Mouse (Mus musculus) intestine, postnatal 0 days (tissue): ENCODE results near the gene Mgea5. TPM values are rescaled to one million over a fixed set of nuclear protein-coding genes. Genes with fewer than 3 reads are reported as not detected.

ENCODE experiments used
- ATAC-seq: fragments of 200-750 bp; cut with Nextera tagmentation; 2 replicates; pipeline ENCODE4 v1.8.0; 2017; ENCODE audit warnings: mild to moderate bottlenecking, moderate TSS enrichment, moderate library complexity
- H3K27ac ChIP-seq: fragments of 300-500 bp; sonication (generic); 2 replicates; pipeline ENCODE4 v1.5.1; 2014; ENCODE audit warnings: mild to moderate bottlenecking, low read depth, low read length, moderate library complexity
- H3K27me3 ChIP-seq: fragments of 300-500 bp; sonication (generic); replicated peaks from 2 replicates; pipeline ENCODE4 v1.6.1; 2014; ENCODE audit warnings: low read length, mixed read lengths; ENCODE audit not compliant: control insufficient read depth, insufficient read depth
- H3K36me3 ChIP-seq: fragments of 300-500 bp; sonication (generic); 2 replicates; pipeline ENCODE4 v1.6.1; 2014; ENCODE audit warnings: mild to moderate bottlenecking, moderate library complexity; ENCODE audit not compliant: control insufficient read depth, insufficient read depth
- H3K4me1 ChIP-seq: fragments of 300-500 bp; sonication (generic); replicated peaks from 2 replicates; pipeline ENCODE4 v1.6.1; 2014; ENCODE audit warnings: antibody characterized with exemption, low read length, mixed read lengths; ENCODE audit not compliant: control insufficient read depth, insufficient read depth
- H3K4me2 ChIP-seq: fragments of 300-500 bp; sonication (generic); replicated peaks from 2 replicates; pipeline ENCODE4 v1.6.1; 2014; ENCODE audit warnings: low read depth, mild to moderate bottlenecking, moderate library complexity
- H3K4me3 ChIP-seq: fragments of 300-500 bp; sonication (generic); 2 replicates; pipeline ENCODE4 v1.5.1; 2014; ENCODE audit warnings: low read depth, low read length
- H3K9ac ChIP-seq: fragments of 300-500 bp; sonication (generic); 2 replicates; pipeline ENCODE4 v1.6.1; 2014; ENCODE audit warnings: mild to moderate bottlenecking, low read depth, low read length
- H3K9me3 ChIP-seq: fragments of 300-500 bp; sonication (generic); 2 replicates; pipeline ENCODE4 v1.6.1; 2016; ENCODE audit warnings: mixed run types; ENCODE audit not compliant: control insufficient read depth
- CTCF ChIP-seq: sonication (generic); IDR thresholded peaks from 2 replicates; pipeline ENCODE4 v1.5.1; 2016; ENCODE audit warnings: low read depth, mild to moderate bottlenecking, control low read depth, antibody characterized with exemption, moderate library complexity
- whole genome bisulfite sequencing: fragments of 180-500 bp; shearing (Covaris S2); extraction: QIAGEN DNeasy Blood & Tissue Kit; methylation state at CpG from one replicate; pipeline ENCODE4 v1.1.7; 2014; 5-methylcytosine and 5-hydroxymethylcytosine counted together
- polyA plus RNA-seq: library from polyadenylated mRNA; unstranded; fragments of >200 nt; fragmentation: Nextera tagmentation; extraction: Ambion mirVana; gene quantifications from 2 replicates; pipeline ENCODE4 v1.2.1, GENCODE M21; 2015

Mgea5 gene
- polyA plus RNA-seq, 1 experiment from 2014 or later = 18.2 TPM

- Histone ChIP-seq H3K36me3 (peaks cover 10% of the 10 kb centered on the region; the same call in 1 of the 2 replicates), H3K27ac (0 out of 2 replicates have a peak overlapping the region, but pooled peaks have one; percentile 97), H3K27me3 (no peaks in the 10 kb centered on the region), H3K4me2 (peak overlapping the region; percentile 65), H3K9ac (no peak overlapping the region), H3K4me3 (peak overlapping the region; percentile 97), H3K4me1 (0 out of 2 replicates have a peak, but pooled peaks cover 7% of the 10 kb centered on the region), H3K9me3 (no peaks in the 10 kb centered on the region)
- 27% methylated on average over 17 of the region's 17 CpGs for WGBS
- no peak for ATAC-seq
- no peak for TF ChIP-seq CTCF
Measured at GRCm38 (mm10) chr19:45783933-45784576, 418 bp upstream of the Mgea5 start.

GRCm38 (mm10) chr19:45782315-45783001, 1.2 kb downstream of the Mgea5 start:
- 0 out of 2 replicates have a peak, but pooled peaks cover 7% of the 10 kb centered on the region for H3K4me1 ChIP-seq
- ATAC-seq = peak; percentile 20; the same call in 1 of the 2 replicates
- peak overlapping the region; percentile 97 for H3K4me3 ChIP-seq
- peak overlapping the region; percentile 97 for H3K27ac ChIP-seq
- peaks cover 23% of the 10 kb centered on the region for H3K36me3 ChIP-seq
- H3K27me3 ChIP-seq = no peaks in the 10 kb centered on the region
- peak overlapping the region; percentile 73 for H3K4me2 ChIP-seq
- H3K9ac ChIP-seq = peak overlapping the region; percentile 95
- 0% methylated on average over 36 of the region's 36 CpGs for WGBS
- no peak for TF ChIP-seq CTCF
- H3K9me3 ChIP-seq = no peaks in the 10 kb centered on the region

- peak overlapping the region; percentile 97 for H3K4me3 ChIP-seq
- no peak for ATAC-seq
- TF ChIP-seq CTCF = 0 out of 2 replicates have a peak, but pooled peaks have one; percentile 19
- no peak overlapping the region for H3K27ac ChIP-seq
- WGBS = 53% methylated on average over 8 of the region's 8 CpGs
- H3K36me3 ChIP-seq = peaks cover 31% of the 10 kb centered on the region
- H3K9ac ChIP-seq = 0 out of 2 replicates have a peak overlapping the region, but pooled peaks have one; percentile 95
- H3K4me1 ChIP-seq = 0 out of 2 replicates have a peak, but pooled peaks cover 7% of the 10 kb centered on the region
- H3K9me3 ChIP-seq = no peaks in the 10 kb centered on the region
- H3K4me2 ChIP-seq = peak overlapping the region; percentile 73
- no peaks in the 10 kb centered on the region for H3K27me3 ChIP-seq
Measured at GRCm38 (mm10) chr19:45781676-45782075, 2.0 kb downstream of the Mgea5 start.

- H3K4me3 ChIP-seq = no peak overlapping the region
Measured at GRCm38 (mm10) chr19:45780350-45780915, 3.2 kb downstream of the Mgea5 start.

GRCm38 (mm10) chr19:45775486-45775885, 8.2 kb downstream of the Mgea5 start:
- H3K9me3 ChIP-seq = no peaks in the 10 kb centered on the region
- no peaks in the 10 kb centered on the region for H3K4me1 ChIP-seq
- no peak overlapping the region for H3K27ac ChIP-seq
- 77% methylated on average over 2 of the region's 2 CpGs for WGBS
- H3K27me3 ChIP-seq = no peaks in the 10 kb centered on the region
- H3K9ac ChIP-seq = no peak overlapping the region
- no peak overlapping the region for H3K4me2 ChIP-seq
- H3K4me3 ChIP-seq = no peak overlapping the region
- peaks cover 85% of the 10 kb centered on the region for H3K36me3 ChIP-seq
- TF ChIP-seq CTCF = no peak
- no peak for ATAC-seq

More at GRCm38 (mm10) chr19:45780350-45780915, 3.2 kb downstream of the Mgea5 start:
- H3K36me3 ChIP-seq = peaks cover 40% of the 10 kb centered on the region
- no peak overlapping the region for H3K9ac ChIP-seq
- no peaks in the 10 kb centered on the region for H3K27me3 ChIP-seq
- TF ChIP-seq CTCF = no peak
- 73% methylated on average over 13 of the region's 13 CpGs for WGBS
- peak overlapping the region; percentile 73; the same call in 1 of the 2 replicates for H3K4me2 ChIP-seq
- 0 out of 2 replicates have a peak, but pooled peaks cover 7% of the 10 kb centered on the region for H3K4me1 ChIP-seq
- no peak for ATAC-seq
- H3K27ac ChIP-seq = 0 out of 2 replicates have a peak overlapping the region, but pooled peaks have one; percentile 1
- H3K9me3 ChIP-seq = no peaks in the 10 kb centered on the region

GRCm38 (mm10) chr19:45771501-45771900, 12.1 kb downstream of the Mgea5 start:
- 87% methylated on average over 5 of the region's 5 CpGs for WGBS
- TF ChIP-seq CTCF = no peak
- H3K36me3 ChIP-seq = peaks cover 89% of the 10 kb centered on the region

More at GRCm38 (mm10) chr19:45771501-45771900, 12.1 kb downstream of the Mgea5 start:
- ATAC-seq = no peak
- Histone ChIP-seq H3K4me1 (no peaks in the 10 kb centered on the region), H3K9ac (no peak overlapping the region), H3K27ac (no peak overlapping the region), H3K9me3 (no peaks in the 10 kb centered on the region), H3K4me2 (no peak overlapping the region), H3K27me3 (no peaks in the 10 kb centered on the region), H3K4me3 (no peak overlapping the region)
